Mouse (Mus musculus) bone marrow macrophage, adult 2 months (primary cell): ENCODE results near the gene Ext2.

Experiments used
- CTCF ChIP-seq: IDR thresholded peaks from 2 replicates; pipeline ENCODE4 v1.5.1; 2012; ENCODE audit warnings: low read depth, mild to moderate bottlenecking, low read length, moderate library complexity
- POLR2A ChIP-seq: IDR thresholded peaks from 2 replicates; pipeline ENCODE4 v1.6.1; 2012; ENCODE audit warnings: mild to moderate bottlenecking, low read depth, low read length, borderline replicate concordance

DNA sequence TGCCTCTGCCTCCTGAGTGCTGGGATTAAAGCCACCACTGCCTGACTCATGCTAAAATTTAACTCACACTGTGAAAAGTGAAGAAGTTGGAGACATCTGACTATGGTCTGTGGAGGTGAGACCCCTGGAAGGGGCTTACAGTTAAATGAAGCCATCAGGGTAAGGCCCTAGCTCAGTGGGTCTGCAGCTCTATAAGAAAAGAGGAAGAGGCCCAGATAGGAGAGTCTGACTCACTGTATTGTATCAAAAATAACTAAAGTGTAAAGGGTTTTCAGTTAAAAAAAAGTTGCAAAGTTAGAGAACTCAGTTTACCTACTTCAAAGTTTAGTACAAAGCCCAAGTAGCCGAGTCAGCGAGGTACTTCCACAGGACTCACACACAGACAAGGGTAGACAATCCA, 19.4 kb downstream of the Ext2 start:
- no peak for TF ChIP-seq POLR2A
- no peak for TF ChIP-seq CTCF
